Mouse (Mus musculus): ENCODE data around the gene Grsf1.

The Grsf1 gene

GRCm38 (mm10) chr5:88630883-88631282 lies 45.1 kb downstream of the Grsf1 start:
- peak; percentile 26 for DNase-seq (ENCODE audit: low spot score)

DNA sequence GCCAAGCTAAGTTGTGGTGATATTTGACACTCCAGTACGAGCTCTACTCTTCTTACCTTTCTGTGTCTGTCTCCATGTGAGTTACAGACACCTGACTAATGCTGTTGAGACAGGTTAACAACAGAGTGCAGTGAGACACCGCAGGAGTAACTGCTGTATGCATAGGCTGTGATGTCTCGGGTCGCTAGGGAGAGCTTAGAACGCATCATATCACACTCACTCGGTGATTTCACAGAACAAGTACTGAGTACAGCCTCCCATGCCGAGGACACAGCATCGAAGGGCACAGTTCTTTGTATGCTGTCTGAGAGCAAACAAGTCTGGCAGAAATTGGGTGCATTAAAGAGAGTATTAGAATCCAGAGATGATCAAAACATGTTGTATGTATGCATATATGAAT lies 46.0 kb downstream of the Grsf1 start:
- DNase-seq (ENCODE audit: low spot score) = no peak

GRCm38 (mm10) chr5:88629125-88629524 lies 46.8 kb downstream of the Grsf1 start:
- DNase-seq (ENCODE audit: low spot score) = no peak

GRCm38 (mm10) chr5:88627545-88627944 lies 48.4 kb downstream of the Grsf1 start:
- no peak for DNase-seq (ENCODE audit: low spot score)

DNA sequence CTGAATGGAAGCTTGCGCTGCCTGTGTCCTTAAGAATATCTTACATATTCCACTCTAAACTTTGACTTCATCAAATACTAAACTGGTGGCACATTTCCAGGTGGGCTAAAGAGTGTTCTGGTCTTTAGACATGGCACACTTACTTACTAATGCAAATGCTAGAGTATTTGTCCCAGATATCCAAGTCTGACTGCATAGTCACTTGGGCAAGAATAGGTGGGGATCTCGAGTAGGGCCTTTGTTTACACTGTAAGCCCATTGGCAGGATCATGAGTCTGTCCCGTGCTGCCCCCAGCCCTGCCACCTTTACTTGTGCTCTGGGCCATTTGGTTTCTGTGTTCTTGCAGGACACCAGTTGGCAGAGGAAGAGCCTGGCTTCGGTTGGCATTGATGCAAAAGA lies 59.0 kb downstream of the Grsf1 start:
- no peak for DNase-seq (ENCODE audit: low spot score)

DNA sequence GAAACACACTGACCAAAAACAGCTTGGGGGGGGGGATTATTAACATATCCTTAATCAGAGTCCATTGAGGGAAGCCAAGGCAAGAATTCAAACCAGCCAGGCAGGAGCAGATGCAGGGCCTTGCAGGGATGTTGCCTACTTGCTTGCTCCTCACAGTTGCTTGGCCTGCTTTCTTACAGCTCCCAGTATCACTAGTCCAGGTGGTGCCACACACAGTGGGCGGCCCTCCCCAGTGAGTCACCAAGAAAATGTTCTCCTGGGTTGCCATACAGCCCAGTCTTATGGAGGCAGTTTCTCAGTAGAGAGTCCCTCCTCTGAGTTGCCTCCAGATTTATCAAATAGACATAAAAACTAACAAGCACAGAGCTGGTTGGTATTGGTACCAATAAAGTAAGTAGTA lies 61.8 kb downstream of the Grsf1 start:
- DNase-seq (ENCODE audit: low spot score) = no peak
